Mouse (Mus musculus): ENCODE measurements around the gene Nudt3. TPM values are rescaled to one million over a fixed set of nuclear protein-coding genes. Genes with fewer than 3 reads are reported as not detected.

The Nudt3 gene
- polyA plus RNA-seq, 1 experiment from 2014 or later: 70.2 TPM

GRCm38 (mm10) chr17:27655089-27656010, 32.1 kb upstream of the Nudt3 start, which contains the start of gene Pacsin1:
Gene Pacsin1 (plus strand): TSS chr17:27655509.
- no peak for TF ChIP-seq CTCF (IDR thresholded peaks at IDR 0.05; ENCODE audit: low read depth)
- Histone ChIP-seq H3K36me3 (ENCODE audit: insufficient read depth, low read length) (no peaks in the 10 kb centered on the region), H3K4me1 (replicated peaks; ENCODE audit: insufficient read depth, low read length) (0 out of 2 replicates have a peak, but pooled peaks cover 2% of the 10 kb centered on the region), H3K27me3 (ENCODE audit: insufficient read depth, low read length) (peaks cover 21% of the 10 kb centered on the region; the same call in 1 of the 2 replicates), H3K9ac (ENCODE audit: low read depth, low read length) (no peak within 1 kb of the TSS), H3K4me2 (ENCODE audit: low read length) (peak within 1 kb of the TSS; percentile 70), H3K27ac (no peak within 1 kb of the TSS), H3K4me3 (replicated peaks; ENCODE audit: low read depth, low read length) (peak within 1 kb of the TSS; percentile 45), H3K9me3 (replicated peaks; ENCODE audit: low read length) (no peaks in the 10 kb centered on the region)
- no peak for DNase-seq (ENCODE audit: low spot score)
- ATAC-seq (replicated peaks; ENCODE audit: low FRiP score, low read depth): peak; percentile 34; the same call in 1 of the 2 replicates
- WGBS: 2% methylated on average over 56 of the region's 65 CpGs

DNA sequence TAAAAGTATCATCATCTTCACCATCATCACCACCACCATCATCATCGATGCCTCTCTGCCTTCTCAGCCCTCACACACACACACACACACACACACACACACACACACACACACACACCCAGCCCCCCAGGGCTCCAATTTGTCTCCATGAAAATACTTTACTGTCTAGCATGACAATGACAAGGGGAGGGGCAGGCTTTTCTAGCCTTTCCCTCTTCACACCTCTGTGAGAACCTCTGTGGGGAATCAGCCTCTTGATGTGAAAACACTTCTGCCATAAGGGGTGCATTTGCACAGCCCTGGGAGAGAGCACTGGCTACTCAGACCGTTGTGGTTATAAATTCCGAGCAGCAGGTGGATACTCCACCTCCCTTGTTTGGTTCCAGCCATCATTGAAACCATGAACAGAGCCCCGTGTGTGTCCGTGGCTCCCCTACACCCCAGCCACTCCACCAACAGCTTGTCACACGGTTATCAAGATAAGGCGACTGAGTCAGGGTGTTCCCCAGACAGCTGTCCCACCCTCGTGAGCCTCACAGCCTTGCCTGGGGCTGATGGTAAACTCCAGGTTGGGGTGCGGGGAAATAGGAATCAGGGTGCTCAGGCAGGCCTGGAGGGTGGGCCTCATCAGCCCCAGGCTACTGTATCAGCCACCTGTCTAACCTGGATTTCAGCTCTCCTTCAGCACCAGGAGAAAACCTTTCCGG, 30.1 kb upstream of the Nudt3 start:
- DNase-seq (ENCODE audit: low spot score): no peak
- H3K4me1 ChIP-seq (replicated peaks; ENCODE audit: insufficient read depth, low read length): 0 out of 2 replicates have a peak, but pooled peaks cover 2% of the 10 kb centered on the region
- 50% methylated on average over 10 of the region's 10 CpGs for WGBS
- no peak for TF ChIP-seq CTCF (IDR thresholded peaks at IDR 0.05; ENCODE audit: low read depth)
- H3K4me3 ChIP-seq (replicated peaks; ENCODE audit: low read depth, low read length): no peak overlapping the region
- no peak overlapping the region for H3K4me2 ChIP-seq (ENCODE audit: low read length)
- no peak overlapping the region for H3K9ac ChIP-seq (ENCODE audit: low read depth, low read length)
- peaks cover 21% of the 10 kb centered on the region; the same call in 1 of the 2 replicates for H3K27me3 ChIP-seq (ENCODE audit: insufficient read depth, low read length)
- H3K36me3 ChIP-seq (ENCODE audit: insufficient read depth, low read length): no peaks in the 10 kb centered on the region
- no peak for ATAC-seq (replicated peaks; ENCODE audit: low FRiP score, low read depth)
- no peaks in the 10 kb centered on the region for H3K9me3 ChIP-seq (replicated peaks; ENCODE audit: low read length)
- H3K27ac ChIP-seq: no peak overlapping the region

GRCm38 (mm10) chr17:27652046-27652790, 28.9 kb upstream of the Nudt3 start:
- no peak for DNase-seq (ENCODE audit: low spot score)
- Histone ChIP-seq H3K27ac (no peak overlapping the region), H3K9me3 (replicated peaks; ENCODE audit: low read length) (no peaks in the 10 kb centered on the region), H3K36me3 (ENCODE audit: insufficient read depth, low read length) (no peaks in the 10 kb centered on the region), H3K27me3 (ENCODE audit: insufficient read depth, low read length) (peaks cover 19% of the 10 kb centered on the region; the same call in 1 of the 2 replicates), H3K4me3 (replicated peaks; ENCODE audit: low read depth, low read length) (no peak overlapping the region), H3K4me2 (ENCODE audit: low read length) (no peak overlapping the region), H3K9ac (ENCODE audit: low read depth, low read length) (no peak overlapping the region), H3K4me1 (replicated peaks; ENCODE audit: insufficient read depth, low read length) (0 out of 2 replicates have a peak, but pooled peaks cover 2% of the 10 kb centered on the region)
- no peak for TF ChIP-seq CTCF (IDR thresholded peaks at IDR 0.05; ENCODE audit: low read depth)
- 77% methylated on average over 23 of the region's 23 CpGs for WGBS
- no peak for ATAC-seq (replicated peaks; ENCODE audit: low FRiP score, low read depth)

- 73% methylated on average over 13 of the region's 13 CpGs for WGBS
- Histone ChIP-seq H3K4me3 (replicated peaks; ENCODE audit: low read depth, low read length) (no peak overlapping the region), H3K36me3 (ENCODE audit: insufficient read depth, low read length) (no peaks in the 10 kb centered on the region), H3K9me3 (replicated peaks; ENCODE audit: low read length) (no peaks in the 10 kb centered on the region), H3K4me2 (ENCODE audit: low read length) (no peak overlapping the region), H3K27me3 (ENCODE audit: insufficient read depth, low read length) (peaks cover 10% of the 10 kb centered on the region; the same call in 1 of the 2 replicates), H3K9ac (ENCODE audit: low read depth, low read length) (no peak overlapping the region), H3K27ac (no peak overlapping the region), H3K4me1 (replicated peaks; ENCODE audit: insufficient read depth, low read length) (0 out of 2 replicates have a peak, but pooled peaks cover under 1% of the 10 kb centered on the region)
- ATAC-seq (replicated peaks; ENCODE audit: low FRiP score, low read depth) (peak; percentile 66; the same call in 1 of the 2 replicates), DNase-seq (ENCODE audit: low spot score) (no peak)
- TF ChIP-seq CTCF (IDR thresholded peaks at IDR 0.05; ENCODE audit: low read depth): no peak
These were observed 27.3 kb upstream of the Nudt3 start for GRCm38 (mm10) chr17:27650586-27650985.

DNA sequence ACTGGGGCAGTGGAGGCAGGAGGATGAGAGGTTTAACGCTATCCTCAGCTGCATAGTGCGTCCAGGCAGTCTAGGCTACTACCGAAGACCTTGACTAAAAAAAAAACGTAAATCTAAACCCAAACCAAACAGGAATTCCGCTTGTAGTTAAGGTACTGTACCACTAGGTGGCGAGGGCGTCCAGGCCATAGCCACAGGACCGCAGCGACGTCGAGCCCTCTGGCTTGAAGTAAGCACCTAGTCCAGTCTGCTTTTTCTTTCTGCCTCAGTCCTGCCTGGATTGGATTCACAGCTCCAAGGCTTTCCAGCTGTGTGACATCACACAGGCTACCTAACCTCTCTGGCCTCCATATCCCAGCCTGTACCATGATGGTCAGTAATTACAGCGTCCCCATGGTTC, 26.9 kb upstream of the Nudt3 start:
- H3K4me1 ChIP-seq (replicated peaks; ENCODE audit: insufficient read depth, low read length): no peaks in the 10 kb centered on the region
- H3K9ac ChIP-seq (ENCODE audit: low read depth, low read length): no peak overlapping the region
- H3K27ac ChIP-seq: no peak overlapping the region
- no peak overlapping the region for H3K4me2 ChIP-seq (ENCODE audit: low read length)
- 7% methylated on average over 12 of the region's 12 CpGs for WGBS
- peak; percentile 65 for DNase-seq (ENCODE audit: low spot score)
- no peak overlapping the region for H3K4me3 ChIP-seq (replicated peaks; ENCODE audit: low read depth, low read length)
- peak; percentile 80 for TF ChIP-seq CTCF (IDR thresholded peaks at IDR 0.05; ENCODE audit: low read depth)
- no peaks in the 10 kb centered on the region for H3K36me3 ChIP-seq (ENCODE audit: insufficient read depth, low read length)
- peak; percentile 71 for ATAC-seq (replicated peaks; ENCODE audit: low FRiP score, low read depth)
- H3K27me3 ChIP-seq (ENCODE audit: insufficient read depth, low read length): peaks cover 5% of the 10 kb centered on the region; the same call in 1 of the 2 replicates
- H3K9me3 ChIP-seq (replicated peaks; ENCODE audit: low read length): no peaks in the 10 kb centered on the region
